Mouse (Mus musculus) c-Kit-negative CD71-positive TER-119-positive erythroid progenitor cells, embryonic 14.5 days (primary cell): ENCODE measurements around the gene Brd3.

Experiments used
- DNase-seq: peaks from one replicate; pipeline ENCODE4 v3.0.0-alpha.2; 2013; ENCODE audit warnings: low read depth, low spot score

The Brd3 gene

DNA sequence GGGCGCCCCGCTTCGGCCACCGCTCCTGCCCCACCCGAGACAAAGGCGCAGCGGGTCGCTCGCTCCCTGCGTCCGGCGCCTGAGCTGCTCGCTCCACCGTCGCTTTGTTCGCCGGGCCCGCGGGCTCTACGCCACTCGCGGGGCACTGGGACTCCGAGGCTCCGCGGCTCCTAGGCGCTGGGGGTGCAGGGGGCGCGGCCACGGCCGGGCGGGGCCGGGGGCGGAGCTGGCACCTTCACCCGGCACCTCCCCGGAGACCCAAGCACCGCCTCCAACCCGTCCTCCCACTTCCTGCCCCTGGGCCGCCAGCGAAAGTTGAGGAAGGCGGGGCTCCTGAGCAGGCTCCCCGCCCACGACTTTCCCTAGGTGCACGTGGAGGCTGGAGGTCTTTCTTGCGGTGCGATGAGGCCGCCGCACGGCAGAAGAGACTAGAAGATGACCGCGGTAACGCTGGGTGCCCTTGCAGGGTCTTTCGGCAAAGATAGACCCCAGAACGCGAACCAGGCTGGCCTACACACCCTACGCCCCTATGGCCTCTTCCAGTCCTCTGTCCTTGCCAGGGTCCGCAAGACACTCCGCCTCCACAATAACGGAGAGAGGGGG lies 80.5 kb downstream of the Brd3 start, which contains the start of gene Vav2:
Gene Vav2, minus strand, starts transcription at position 179 of the 603 bp plus-strand sequence.
- DNase-seq: peak; percentile 59

DNA sequence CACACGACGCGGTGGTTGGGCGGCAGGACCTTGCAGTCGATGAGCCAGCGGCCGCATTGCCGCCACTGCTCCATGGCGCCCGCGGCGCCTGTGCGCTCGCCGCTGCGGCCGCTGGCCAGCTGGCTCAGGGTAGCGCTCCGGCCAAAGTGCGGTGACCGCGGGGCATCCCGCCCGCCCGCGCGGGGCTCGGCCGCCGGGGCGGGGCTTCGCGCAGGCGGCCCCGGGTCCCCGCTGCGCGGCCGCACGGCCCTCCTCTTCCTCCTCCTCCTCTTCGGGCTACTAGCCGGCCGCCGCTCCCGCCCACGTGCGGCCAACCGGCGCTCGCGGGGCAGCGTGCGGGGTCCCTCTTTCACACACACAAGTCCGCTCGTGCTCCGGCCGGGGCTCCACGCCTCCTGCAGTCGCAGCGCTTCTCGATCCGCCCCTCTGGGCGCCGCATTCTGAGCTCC lies 81.0 kb downstream of the Brd3 start:
- DNase-seq: peak; percentile 12

DNA sequence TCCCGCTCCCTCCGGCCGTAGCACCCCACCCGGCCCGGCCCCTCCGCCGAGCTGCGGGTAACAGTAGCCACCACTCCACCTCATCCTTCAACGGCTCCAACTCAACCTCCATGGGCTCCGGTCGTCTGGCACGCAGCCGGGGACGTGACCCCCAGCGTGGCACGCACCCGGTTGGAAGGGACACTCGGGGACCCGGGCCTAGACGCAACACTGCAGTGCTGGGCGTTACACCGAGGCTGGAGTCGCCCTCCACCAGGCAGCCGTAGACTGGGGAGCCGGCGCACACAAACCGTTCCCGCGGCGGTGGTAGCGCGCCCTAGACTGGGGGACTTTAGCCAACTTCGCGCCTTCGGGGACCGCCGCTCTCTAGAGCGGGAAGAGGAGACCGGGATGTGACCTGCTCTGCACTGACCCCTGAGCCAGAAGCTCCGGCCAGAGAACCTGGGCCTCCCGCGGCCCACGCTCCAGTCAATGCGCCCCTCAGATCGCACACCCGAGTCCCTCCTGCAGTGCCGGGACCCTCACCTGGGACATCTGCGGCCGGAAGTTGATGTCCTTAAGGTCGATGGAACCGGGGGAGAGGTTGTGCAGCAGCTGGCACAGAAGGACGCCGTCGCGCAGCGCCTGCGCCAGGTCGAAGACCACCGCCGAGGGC lies 81.6 kb downstream of the Brd3 start:
- DNase-seq: no peak

DNA sequence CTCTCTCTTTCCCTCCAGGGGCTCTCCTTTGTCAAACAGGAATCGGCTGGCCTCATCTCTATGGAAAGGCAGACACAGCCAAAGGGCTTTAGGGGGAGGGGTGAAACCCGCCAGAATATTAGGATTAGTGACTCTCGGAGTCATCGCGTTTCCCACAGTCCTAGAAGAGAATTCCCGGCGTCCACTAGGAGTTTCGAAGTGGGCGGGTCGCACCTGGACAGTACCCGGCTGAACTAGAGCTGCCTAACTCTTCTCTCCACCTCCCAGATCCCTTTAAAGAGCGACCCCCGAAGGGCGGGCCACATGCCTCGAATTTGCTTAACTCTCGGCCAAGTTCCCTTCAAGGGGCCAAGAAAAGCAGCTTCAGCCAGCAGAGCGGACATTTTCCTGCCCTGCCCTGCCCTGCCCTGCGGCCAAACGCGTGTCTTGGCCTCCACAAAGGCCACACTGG lies 82.3 kb downstream of the Brd3 start:
- no peak for DNase-seq

DNA sequence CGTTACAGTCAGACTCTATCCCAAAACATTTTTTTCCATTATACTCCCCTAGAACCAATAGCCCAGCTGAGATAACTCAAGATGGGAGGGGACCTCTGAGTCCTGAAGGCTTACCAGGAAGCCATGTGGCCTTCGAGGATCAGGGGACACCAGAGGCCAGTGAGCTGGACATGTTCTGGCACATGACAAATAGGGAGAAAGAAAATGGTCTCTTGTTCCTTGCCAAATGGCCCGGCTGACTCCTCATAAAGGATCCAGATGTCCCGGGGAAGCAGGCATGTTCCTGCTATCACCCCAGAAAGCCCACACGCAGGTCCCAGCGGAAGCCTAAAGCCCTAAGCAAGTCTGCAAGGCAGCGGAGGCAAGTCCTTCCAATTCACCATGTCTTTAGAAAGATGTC lies 83.9 kb downstream of the Brd3 start:
- no peak for DNase-seq

DNA sequence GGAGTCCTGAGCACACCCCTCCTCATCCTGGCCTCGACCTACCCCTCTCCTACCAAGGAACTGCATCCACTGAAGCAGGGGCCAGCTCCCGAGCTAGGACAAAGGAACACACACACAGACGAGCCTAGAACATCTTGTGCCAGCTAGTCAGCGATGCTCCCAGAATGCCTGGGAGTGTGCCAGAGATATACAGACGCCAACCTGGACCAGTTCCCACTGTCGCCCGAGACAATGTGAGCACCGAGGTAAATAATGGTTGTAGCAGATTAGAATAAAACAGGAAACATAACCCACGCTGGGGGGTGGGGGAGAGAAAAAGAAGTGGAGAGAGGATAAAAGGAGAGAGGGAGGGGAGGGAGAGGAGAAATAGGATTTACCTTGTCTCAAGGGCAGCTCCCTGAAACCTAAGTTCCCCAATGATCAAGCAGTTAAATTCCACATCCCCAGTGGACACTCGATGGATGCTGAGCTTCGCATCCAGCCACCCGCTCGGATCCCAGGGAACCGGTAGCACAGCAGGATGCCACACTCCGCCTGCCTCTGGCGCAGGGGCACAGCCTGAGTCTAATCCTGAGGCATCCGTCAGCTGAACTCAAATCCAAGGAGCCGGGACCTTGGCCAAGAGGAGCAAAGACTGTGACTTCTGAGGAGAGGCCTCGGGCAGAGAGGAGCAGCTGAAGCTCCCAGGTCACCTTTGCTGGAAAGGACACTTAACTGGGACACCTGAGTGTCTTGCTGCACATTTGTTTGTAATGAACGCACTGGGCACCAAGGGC lies 86.0 kb downstream of the Brd3 start:
- DNase-seq: no peak

DNA sequence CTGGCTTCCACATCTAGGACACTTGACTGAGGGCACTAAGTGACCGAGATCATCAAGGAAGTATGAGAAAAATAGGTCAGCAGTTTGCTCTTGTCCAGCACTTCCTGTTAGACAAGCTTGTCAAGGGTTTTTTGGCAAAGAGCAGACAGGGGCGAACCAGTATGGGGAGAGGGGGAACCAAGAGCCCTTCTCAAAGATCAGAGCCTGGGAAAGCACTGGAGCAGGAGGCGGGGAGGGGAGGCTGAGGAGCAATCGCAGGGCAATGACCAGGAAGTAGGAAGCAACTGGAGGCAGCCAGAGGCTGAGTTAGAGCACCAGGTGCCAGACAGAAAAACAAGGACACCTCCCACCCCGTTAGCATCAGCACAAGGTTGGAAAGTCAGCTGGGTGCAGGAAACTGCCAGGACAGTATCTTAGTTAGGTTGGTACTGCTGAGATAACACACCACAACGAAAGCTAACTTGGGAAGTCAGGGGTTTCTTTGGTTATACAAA lies 88.8 kb downstream of the Brd3 start:
- DNase-seq: no peak

DNA sequence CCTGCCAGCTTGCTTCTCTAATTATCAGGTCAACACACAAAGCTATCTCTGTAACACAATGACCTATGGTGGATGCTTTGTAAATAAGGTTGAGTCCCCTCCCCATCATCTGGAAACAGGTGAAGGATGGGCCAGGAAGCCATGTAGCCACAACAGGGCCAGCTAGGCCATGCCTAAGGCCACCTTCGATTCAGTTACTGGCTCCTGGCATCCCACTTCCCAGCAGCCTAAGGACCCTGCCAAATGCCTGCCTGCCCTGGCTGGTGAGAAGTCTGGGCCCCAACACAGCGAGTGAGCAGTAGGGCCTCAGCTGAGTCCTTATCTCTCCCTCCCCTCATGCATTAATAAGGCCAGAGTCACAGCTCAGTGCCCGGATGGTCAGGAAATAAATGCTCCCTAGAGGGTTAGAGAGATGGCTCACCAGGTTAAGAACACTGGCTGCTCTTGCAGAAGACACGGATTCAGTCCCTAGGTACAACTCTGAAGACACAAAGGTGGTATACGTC lies 89.8 kb downstream of the Brd3 start:
- DNase-seq: no peak

DNA sequence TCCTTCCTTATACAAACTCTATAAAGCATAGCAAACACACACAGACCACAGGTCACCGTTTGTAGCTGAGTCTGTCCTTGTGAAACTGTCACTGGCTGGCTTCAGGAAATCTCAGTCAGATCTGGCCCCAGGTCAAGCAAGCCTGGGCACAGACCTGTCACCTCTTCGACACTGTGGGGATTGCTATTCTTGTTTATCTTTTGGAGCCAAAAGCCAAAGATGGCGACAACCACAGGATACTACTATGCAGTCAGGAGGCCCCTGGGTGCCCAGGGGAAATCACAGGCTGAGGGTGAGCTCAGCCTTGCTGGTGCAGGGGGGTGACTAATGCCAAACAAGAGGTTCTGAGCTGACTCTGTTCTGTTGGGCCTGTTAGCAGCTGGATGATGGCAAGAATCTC lies 91.0 kb downstream of the Brd3 start:
- DNase-seq: no peak

DNA sequence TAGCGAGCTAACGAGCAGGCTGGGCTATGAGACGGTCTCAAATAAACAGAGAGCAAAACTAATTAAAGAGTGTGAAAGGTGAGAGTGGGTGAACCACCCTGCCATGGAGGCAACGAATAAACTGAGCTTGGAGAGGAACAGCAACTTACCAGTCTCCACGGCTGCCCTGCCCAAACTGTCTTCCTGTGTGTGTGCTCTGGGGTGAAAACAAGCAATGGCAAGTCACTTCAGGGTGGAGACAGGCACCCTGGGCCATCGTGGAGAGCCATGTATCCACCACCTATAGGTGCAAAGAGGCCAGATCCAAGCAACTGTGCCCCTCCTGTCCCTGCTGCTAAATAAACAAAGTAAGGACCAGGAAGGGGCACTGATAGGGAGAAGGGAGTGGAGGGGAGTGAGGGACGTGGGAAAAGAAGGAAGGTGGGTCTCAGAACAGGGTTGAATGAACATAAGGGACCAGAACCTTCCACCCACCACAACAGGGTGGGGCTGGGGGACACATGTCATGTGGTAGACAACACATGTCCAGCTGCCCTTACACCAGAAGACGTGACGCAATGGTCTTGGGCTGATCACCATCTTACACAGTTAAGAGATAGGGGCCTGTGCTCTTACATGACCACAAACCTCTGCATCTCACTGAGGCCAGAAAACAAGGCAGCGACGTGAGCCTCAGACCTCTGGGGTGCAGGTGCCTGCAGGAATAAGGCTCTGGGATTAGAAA lies 92.2 kb downstream of the Brd3 start:
- DNase-seq: no peak

DNA sequence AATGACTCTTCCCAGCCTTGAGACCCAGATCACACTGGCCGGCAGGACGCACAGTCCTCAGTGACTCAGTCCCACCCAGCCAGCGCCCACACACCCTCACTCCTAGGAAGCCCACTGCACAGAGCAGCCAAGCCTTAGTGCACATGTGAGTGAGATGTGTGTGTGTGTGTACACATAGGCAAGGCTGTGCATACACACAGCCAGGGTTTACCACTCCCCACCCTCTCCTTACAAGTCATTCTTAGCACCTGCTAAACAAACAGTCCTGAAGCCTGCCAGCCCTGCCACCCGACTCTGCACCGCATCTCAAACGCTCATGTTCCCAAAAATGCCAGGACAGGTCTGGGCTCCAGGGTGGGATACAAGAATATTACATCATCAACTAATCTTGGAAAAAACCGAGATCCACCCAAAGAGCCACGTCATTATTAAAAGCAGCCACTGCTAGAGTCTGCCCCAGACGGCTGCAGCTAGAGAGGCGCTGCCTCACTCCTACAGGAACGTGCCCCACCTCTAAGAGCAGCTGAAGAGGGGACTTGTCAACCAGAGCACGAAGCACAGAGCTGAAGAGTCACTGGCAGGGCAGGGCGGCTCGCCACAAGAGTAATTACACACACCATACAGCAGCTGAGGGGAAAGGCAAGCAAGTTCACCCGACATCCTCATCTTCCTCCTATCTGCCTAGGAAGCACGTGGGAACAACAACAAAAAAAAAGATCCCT lies 93.4 kb downstream of the Brd3 start:
- no peak for DNase-seq

DNA sequence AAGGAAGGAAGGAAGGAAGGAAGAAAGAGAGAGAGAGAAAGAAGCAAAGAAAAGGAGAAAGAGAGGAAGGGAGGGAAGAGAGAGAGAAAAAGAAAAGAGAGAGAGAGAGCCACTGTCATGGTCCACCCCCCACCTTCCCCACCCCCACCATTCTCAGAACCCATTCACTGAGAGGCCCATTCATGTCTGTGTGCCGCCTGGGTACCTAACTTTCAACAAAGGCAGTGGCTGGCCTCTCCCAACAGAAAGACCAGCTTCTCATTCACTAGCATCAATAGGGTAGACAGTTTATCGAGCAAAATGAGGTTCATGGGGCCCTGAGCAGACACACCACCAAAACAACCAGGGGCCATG lies 93.9 kb downstream of the Brd3 start:
- no peak for DNase-seq

DNA sequence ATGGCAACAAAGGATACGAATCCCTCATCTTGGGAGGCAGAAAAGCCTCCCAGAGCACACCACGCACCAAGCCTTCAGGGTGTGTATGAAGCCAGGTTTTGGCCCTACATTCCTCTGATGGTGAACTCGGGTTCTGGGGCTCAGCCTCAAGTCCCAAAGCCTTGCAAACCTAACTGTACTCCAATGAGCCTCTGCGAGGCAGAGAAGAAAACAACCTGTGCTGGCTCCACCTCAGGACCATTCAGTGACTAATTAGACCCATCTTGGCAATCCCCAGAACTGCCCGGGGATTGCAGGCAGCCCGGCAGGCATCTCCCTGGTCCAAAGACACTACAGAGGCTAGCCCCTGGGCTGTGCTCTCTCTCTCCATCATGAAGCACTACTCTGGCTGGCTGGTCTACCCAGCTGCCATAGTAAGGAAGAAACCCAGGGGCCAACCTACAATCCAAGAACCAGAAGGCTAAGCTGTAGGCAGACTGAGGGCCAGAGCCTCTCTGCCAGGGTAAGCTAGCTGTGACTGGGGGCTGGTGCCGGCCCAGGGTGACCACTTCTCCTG lies 95.1 kb downstream of the Brd3 start:
- DNase-seq: no peak

DNA sequence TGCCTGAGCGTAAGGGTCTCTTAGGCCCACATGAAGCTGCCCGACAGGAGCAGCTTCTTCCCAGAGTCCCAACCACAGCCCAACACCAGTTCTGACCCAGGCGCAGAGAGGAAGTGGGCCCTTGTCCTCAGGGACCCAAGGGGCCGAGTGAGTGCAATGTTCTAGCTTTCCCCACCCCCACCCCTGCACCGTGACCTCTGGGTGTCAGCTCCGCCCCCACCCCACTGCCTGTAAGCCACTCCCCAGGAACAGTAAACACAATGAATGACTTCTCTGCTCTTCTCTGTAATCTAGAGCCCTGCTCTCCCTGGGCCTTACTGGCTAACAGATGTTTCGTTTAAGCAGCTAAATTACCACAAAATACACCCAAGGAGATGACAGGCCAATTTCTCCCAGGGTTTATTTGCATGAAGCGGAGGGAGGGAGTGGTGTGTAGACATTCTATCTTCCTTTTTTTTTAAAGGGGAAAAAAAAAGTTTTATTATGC lies 95.7 kb downstream of the Brd3 start:
- DNase-seq: no peak

DNA sequence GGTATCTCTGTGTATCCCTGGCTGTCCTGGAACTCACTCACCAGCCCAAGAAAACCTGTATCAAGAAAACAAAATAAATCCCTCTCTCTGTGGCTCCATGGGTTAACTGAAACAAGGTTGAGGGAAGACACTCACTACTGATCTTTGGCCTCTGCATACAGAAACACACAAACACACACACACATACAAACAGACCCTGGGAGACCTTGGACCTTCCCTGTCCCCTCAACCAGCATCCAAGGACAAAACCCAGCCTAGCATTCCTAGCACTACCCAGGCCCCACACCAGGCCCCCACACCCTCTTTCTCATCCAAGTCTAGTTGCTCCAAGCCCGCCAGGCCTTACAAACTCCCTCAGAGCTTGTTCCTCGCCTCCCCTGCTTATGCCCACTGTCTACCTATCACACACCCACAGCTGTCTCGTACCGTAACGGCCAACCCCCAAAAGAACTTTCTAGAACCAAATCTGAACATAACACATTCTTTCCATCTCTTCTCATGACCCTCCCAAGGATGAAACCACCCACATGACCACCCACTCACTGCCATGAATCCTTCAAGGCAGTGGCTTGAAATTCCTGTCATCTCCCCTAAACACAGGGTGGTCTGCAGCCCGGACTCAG lies 96.8 kb downstream of the Brd3 start:
- no peak for DNase-seq

DNA sequence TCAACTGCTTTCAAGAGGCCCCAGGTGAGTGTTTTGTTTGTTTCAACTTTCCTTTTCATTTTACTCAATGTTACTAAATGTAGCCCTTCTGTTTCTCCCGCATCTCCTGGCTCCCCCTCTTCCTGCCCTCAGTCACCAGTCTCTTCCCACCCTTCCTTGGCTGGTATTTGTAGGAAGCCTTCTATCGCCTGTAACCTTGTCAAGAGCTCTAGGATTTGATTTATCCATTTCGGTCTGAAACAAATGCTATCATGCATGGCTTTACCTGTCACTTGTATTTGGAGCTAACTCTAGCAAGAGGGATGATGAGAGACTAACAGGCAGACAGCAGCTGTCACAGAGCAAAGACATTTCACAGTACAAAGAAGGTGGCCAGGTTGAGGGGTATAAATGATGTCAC lies 99.3 kb downstream of the Brd3 start:
- DNase-seq: no peak

DNA sequence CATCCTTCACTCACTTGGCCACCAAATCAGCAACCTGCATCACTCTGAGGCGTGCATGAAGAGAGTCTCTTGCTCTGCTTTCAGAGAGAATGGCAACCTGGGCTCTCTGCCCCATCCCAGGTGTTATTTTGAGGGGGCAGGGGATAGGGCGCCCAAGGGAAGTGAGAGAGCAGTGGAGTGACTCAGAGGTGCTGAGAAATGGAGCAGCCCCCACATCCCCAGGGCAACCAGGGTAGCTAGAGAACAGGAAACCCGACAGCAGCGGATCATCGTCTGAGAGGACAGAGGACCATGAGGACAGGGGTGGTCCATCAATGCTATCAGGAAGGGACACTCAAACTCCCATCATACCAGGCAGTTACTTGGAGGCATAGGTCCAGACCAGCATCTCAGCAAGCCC lies 100.5 kb downstream of the Brd3 start:
- no peak for DNase-seq

DNA sequence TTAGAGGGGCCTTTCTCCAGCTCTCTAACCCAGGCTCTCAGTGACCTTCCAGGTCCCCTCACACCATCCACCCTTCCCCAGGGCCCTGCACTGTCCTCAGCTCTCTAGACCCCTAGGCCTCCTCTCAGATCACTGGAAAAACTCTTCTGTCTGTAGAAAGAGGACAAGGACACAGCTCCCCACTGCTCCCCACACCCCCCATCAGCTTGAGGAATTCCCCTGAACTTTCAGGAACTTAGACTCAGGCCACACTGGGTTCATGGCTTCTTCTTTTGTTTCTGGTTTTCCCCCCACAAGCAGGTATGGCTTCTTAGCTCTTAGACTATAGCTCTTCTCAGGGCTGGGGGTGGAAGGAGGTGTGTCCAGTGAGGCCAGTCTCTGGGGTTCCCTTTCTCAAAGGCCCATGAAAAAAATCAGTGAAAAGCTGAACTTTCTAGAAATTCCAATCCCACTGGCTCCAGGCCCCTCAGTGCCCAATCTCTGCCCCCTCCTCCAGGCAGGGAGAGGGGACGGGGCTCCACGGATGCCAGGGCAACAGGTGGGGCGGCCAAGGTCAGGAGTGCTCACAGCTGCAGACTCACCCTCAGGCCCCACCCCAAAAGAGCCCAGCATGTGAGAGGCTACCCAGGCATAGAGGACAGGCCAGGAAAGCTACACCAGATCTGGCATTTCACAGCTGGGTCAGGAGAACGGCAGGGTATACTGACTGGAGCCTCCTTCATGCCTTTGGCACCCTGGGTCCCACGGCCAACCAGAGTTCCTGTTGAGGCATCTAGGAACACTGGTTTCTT lies 102.2 kb downstream of the Brd3 start:
- no peak for DNase-seq

DNA sequence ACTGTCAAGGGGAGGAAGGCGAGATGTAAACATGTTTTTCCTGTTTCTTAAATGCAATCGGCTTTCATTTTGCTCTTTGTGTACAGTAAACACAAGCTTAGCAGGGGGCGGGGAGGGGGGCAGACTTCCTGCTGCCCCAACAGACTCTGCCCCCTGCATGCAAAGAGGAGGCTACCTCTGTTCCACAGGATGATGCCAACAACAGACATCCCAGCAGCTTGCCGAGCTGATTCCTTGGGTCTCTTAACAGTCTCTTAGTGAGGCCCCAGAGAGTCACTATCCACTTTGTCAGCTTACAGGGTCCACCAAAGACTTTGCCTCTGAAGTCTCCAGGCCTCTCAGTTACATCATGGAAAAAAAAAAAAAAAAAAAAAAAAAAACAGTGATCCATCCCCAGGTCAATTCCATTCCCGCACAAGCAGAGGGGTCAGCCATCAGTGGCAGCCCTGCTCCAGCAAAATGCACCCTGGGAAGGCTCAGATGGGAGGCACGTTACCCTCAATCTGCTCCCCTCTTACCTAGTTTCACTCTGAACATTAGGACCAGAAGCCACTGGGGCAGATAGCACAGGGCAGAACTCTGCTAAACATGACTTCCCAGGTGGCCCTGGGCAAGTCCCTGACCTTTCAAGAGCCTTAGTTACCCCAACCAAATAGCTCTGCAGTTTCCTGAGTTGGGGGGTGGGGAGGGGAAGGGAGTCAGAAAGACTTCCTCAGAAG lies 102.9 kb downstream of the Brd3 start:
- DNase-seq: no peak
